Mouse (Mus musculus) natural killer cell, adult 2 months (primary cell): Measurements from ENCODE around the gene Lrrc8e.
A peak's percentile ranks its signal among the peaks of the same experiment; 100 is the strongest.

Experiments used
- DNase-seq, 2 experiments: peaks; one replicate each; pipeline ENCODE4 v3.0.0; 2022; ENCODE audit warnings: low spot score in 2 of 2

The Lrrc8e gene

DNA sequence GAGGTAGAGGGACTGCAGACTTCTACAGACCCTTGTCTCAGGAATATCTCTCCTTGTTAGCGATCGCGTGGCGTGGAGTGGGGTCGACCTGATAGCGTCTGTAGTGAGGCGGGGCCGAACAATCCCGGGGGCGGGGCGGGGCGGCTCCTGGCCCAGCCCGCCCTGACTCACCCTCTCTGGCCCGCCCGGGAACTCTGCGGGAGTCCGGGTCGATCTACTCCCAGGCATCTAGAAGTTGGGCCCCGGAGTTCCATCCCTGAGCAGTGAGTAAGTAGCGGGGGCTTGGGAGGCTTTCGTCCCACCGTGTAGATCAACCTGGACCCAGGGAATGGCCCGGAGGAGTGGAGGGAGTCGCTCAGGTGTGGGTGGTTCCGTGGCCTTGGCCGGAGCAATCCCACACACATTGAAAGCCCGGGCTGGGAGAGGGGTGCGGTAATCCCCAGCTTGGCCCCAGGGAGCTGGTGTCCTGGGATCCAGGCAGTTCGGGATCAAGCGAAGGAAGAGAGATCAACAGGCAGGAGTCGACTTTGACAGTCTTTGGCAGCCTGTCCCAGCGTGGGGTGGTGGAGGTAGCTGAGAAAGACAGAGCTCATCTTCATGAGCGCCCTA, at the start of gene Lrrc8e:
TSS of gene Lrrc8e (plus strand) at position 89 of the 609 bp plus-strand sequence.
- DNase-seq, result no peak

- DNase-seq, result no peak
These were observed 43.2 kb upstream of the Lrrc8e start for GRCm38 (mm10) chr8:4183409-4183808.

DNA sequence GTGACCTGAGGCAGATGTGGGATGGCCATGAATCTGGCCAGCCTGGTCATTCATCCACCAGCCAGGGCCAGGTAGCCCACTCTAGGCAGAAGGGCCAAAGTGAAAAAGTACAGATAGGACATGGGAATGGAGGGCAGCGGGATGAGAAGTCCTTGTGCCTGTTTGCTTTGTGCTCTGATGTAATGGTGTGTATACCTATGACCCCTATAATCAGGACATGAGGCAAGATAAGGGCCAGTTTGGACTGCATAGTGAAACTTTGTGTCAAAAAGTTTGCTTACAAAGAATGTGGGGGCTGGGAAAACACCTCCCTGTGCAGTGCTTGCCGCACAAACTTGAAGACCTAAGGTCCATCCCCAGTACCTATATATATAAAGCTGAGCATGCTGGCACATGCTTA, 40.5 kb upstream of the Lrrc8e start:
- DNase-seq, result no peak

GRCm38 (mm10) chr8:4188605-4189004, 38.0 kb upstream of the Lrrc8e start:
- no peak for DNase-seq

DNA sequence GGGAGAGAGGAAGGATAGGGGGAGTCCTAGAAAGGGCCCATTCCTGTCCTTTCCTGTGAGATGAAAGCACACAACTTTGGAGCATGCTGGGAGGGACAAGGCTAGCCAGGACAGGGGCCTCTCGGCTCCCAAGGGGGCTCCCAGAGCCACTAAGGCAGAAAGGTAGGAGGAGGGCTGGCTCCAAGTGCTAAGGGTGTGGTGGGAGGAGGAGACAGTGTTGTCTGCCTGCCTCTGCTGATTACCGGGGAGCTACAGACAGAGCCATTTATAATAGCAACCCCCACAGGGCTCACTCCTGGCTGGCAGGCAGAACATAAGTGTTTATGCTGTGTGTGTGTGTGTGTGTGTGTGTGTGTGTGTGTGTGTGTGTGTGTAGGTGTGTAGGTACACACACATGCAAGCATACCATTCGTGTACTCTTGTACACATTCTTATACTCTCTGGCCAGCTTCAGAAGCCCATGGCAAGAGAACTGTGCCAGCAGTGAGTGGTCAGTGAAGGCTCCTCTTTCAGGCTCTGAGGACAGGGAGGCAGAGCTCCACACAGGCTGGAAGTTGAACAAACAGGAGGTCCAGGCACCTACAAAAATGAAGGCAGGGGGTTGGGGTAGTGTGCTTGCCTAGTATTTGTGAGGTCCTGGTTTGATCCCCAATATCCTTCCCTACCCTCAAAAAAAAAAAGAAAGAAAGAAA, 37.5 kb upstream of the Lrrc8e start:
- DNase-seq, result no peak

GRCm38 (mm10) chr8:4192305-4192704, 34.3 kb upstream of the Lrrc8e start:
- DNase-seq, result no peak

DNA sequence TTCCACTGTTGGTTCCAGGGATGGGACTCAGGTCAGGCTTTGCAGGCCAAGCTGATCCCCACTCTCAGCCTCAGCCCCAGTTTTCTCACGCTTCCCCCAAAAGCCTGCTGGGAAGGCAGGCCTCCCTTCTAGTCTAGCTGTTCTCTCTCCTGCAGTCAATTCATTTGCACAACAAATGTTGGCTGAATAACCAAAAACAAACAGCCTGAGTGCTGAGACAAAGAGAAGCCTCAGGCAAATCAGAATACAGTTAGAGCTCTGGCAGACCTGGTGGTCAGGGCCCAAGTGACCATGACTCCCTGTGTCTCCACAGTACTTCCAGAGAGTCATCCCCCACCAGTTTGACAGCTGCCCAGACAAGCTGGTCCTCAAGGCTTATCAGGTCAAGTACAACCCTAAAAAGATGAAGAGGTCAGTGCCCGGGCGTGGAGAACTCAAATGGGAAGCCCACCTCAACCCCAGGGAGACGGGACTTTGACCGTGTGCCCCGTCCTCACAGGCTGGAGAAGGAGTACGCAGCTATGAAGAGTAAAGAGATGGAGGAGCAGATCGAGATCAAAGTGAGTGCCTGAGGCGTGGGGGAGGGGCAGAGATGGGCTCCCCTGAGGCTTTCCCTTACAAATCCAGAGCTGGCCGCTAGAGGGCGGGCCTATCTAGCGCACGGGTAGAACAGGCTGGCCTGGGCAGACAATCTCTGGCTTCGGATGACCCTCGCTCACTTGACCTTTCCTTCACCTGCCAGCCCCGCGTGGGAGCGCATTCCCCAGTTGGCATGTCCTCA, 33.6 kb upstream of the Lrrc8e start:
- peak; percentile 78 to 84 for DNase-seq

DNA sequence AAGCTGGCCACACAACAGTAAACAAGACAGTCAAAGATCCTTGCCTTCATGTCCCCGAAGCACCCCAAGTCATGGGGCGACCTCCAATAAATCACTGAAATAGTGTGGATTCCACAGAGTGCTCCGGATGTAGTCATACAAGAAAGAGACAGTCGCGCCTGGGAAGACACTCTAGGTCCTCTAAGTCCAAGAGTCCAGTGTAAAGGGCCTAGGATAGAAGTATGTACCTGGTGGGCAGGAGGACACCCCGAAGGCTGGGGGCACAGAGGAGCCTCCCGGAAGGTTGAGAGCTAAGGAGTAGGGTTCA, 33.1 kb upstream of the Lrrc8e start:
- DNase-seq, result no peak

DNA sequence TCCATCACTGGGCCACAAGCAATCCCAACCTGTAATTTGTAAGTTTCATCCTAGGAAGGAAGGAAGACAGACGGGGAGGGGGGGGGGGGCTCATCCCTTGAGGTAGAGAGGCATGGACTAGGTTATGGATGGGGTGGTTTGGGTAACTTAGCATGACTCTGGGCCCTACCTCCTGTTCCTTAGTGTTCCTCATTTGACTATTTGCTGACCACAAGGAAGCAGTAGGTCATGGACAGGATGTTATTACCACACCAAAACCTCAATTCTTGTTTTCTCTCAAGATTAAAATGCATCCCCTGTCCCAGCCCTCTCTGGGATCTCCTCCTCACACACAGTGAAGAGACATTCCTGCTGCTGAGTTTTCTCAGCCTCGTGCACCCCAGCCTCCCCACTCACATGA, 25.3 kb upstream of the Lrrc8e start:
- DNase-seq, result no peak

DNA sequence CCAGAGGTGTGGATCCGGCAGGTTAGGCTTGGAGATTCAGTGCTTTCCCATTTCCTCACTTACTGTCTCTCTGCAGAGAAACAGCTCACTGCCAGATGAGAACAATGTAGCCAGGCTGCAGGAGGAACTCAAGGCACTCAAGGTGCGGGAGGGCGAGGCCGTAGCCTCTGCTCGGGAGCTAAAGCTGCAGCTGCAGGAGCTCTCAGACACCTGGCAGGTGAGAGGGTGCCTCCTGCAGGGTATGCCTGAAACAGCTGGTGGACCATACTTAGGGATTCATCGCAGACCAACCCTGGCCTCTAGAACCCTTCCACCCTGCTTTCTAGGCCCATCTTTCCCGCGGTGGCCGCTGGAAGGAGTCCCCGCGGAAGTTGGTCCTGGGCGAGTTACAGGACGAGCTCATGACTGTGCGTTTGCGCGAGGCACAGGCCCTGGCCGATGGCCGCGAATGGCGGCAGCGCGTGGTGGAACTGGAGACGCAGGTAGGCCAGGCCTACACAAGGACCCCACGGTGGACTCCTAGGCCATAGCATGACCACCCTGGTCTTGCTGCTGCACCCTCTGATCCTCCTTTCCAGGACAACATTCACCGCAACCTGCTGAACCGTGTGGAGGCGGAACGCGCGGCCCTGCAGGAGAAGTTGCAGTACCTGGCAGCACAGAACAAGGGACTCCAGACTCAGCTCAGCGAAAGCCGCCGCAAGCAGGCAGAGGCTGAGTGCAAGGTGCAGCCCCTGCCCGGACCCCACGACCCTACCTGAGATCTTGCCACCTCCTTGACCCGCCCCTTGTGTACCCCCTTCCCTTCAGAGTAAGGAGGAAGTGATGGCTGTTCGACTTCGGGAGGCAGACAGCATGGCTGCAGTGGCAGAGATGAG, 21.1 kb upstream of the Lrrc8e start:
- DNase-seq, result no peak

DNA sequence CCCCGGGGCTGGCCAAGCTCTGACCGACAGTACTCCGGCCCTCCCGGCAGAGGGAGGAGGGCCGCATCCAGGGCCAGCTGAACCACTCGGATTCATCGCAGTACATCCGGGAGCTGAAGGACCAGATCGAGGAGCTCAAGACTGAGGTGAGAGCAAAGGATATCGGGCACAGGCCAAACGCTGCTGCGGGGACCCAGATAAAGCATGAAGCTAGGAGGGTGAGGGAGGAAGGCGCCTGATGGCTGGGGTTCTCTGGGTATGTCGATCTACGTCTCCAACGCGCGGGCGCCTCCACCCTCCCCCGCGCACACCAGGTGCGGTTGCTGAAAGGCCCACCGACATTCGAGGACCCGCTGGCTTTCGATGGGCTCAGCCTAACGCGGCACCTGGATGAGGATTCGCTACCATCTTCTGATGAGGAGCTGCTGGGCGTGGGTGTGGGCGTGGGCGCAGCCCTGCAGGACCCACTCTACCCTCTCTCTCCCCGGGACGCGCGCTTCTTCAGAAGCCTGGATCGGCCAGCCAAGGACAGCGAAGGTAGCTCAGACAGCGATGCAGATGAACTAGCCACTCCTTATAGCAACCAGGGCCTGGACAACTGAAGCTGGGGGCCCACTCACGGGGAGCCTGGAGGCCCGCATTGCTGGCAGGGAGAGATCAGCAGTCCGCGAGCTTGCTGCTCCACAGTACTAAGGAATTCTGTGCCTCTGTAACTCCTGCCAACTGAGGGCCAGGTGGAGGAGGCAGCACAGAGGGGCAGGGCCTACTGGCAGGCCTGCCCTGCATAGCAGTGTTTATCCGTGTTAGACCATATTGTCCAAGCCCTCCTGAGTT, 20.2 kb upstream of the Lrrc8e start:
- no peak for DNase-seq

- DNase-seq, result no peak
These were observed 19.6 kb upstream of the Lrrc8e start for GRCm38 (mm10) chr8:4207016-4207350.

DNA sequence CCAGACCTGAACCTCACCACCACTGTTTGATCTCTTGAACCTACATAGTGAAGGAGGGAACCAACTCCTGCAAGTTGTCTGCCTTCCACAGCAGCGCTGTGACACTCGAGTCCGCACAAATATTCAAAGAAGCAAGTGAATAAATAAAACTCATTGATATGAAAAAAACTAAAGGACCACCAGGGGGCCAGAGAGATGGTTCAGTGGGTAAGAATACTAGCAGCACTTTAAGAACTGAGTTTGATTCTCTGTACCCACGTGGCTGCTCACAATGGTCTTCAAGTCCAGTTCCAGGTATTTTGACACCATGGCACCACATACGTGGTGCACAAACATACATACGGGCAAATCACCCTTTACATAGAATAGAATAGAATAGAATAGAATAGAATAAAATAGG, 15.5 kb upstream of the Lrrc8e start:
- DNase-seq, result no peak

GRCm38 (mm10) chr8:4212809-4213209, 13.8 kb upstream of the Lrrc8e start:
- DNase-seq, result peak in 1 of 2 experiments; percentile 16

DNA sequence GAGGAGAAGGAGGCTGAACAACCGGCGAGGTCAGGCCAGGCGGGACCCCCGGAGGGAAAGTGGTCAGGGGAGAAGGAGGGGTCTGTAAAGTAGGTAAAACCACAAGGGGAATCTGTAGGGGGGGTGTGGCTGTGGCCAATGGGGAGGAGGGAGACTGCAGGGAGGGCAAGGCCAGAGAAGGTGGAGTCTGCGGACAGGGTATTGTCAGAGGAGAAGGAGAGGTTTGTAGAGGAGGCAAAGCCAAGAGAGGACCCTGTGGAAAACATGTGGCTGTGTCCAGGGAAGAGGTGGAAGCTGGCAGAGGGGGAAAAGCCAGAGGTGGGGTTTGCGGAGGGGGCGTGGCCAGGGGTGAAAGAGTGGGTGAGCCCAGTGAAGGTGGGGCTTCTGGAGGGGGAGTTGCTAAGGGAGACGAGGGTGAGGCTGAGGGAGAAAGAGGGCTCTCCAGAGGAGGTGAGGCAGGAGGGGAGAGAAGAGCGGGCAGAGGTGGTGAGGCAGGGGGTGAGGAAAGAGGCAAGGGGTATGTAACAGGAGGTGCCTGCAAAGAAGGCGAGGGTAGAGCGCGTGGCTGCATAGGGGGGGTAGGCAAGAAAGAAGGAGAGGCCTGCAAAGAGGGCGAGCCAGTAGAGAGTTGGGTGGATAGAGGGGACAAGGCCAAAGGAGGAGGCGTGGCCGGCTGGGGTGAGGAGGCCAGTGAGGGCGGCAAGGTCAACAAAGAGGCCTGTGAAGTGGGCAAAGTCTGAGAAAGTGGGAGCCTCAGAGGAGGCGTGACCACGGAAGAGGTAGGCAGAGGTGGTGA, 13.2 kb upstream of the Lrrc8e start:
- DNase-seq, result peak; percentile 46 to 61

DNA sequence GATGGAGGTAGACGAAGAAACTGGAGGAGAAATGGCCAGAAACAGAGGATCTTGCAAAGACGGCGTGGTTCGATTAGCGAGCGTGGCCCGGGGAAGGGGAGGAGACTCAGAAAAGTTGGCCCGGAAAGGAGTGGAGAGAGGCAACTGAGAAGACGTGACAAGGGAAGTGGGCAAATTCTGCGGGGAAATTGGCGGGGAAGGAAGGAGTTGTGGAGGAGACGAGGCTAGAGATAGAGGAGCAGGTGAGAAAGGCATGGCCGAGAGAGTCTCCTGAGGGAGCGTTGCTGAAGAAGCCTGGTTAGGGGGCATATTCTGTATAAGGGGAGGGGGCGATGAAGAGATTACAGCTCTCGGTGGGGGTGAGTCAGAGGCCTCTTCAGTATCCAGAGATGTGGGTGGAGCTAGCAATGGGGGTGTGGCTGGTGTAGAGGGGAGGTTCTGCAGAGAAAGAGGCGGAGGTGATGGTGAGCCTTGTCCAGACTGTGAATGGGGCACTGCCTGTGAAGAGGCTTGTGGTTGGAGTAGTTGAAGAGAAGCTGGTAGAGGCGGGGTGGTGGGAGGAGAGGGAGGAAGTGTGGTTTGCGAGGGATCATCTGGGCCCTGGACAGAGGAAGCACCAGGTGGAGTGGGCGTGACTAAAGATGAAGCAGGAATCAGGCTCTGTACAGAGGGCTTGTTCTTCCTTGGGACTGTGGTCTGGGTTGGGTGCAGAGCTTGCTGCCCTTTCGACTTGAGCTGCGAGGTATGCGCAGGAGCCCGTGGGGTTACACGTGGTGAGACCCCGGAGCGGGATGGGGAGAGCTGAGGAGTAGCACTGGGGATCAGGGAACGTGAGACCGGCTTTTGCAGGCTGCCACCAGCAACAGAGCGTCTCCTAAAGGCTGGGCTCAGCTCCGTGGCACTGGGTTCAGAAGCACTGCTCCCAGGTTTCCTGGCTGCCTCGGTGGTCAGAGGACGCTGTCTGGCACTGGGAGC, 12.3 kb upstream of the Lrrc8e start:
- peak; percentile 85 to 94 for DNase-seq

DNA sequence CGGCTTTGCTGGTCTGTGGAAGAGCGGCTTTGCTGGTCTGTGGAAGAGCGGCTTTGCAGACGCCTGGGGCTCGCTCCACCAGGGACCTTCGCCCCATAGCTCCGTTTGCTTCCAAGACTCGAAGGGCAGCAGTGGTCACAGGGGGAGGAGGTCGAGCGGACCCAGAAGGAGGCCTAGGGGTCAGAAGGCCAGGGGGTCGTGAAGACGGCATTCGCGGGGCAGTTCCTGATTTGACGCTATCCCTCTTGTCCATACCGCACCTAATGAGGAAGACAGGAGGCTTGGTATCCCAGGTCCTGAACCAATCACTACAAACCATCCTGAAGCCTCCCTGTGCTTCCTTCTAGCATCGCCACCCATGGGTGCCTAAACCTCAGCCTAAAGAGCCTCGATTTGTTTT, 10.3 kb upstream of the Lrrc8e start:
- DNase-seq, result no peak

- no peak for DNase-seq
These were observed 9.6 kb upstream of the Lrrc8e start, which contains the start of gene Prr36 for GRCm38 (mm10) chr8:4216791-4217621. Prr36 (minus strand) TSS chr8:4217459.
